Mouse (Mus musculus) skeletal muscle tissue, adult 2 months (tissue): ENCODE measurements around the gene Per3.
A peak's percentile ranks its signal among the peaks of the same experiment; 100 is the strongest.

Experiments used
- DNase-seq: peaks from one replicate; pipeline ENCODE4 v3.0.0-alpha.2; 2012; ENCODE audit warnings: low read depth, low spot score

The Per3 gene

DNA sequence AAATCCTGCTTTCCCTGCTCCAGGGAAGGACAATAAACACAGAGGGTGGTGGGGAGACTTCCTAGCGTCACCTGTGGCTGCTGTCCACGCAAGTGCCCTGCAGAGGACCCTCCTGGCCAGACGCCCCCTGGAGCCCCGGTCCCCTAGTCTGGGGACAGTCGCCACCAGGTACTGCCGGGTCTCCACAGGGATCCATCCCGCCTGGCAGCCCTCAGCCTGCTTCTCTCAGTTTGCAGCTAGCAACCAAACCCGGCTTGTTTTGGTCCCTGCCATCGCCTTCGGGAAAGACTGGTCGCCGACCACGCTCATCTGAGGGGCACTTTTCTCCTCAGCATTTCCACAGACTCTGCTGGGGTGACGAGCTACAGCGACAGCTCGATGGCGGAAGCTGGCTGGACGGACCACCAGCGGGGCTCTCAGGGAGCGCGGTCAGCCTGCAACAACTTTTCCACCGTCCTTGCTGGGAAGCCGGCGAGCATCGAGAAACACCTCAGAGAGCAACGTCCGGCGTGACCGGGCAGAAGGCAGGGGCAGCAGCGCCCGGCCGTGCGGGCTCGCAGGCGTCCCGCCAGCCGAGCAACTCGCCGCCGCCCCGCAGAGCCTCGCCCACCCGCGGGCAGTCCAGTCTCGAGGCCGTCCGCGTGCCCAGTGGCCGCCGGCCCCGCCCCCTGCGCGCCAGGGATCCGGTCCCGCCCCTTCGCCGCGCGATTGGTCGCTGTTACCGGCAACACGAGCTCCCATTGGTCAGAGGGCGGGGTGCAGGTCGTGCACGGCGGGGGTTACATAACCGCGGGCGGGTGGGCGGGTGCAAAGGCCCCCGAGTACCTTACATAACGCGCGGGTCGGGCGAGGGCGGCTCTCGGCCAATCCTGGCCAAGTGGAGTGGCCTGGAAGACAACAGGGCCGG, at the start of gene Per3:
Gene Per3 (minus strand): TSS at position 629 of the 907 bp plus-strand sequence.
- peak; percentile 99 for DNase-seq

DNA sequence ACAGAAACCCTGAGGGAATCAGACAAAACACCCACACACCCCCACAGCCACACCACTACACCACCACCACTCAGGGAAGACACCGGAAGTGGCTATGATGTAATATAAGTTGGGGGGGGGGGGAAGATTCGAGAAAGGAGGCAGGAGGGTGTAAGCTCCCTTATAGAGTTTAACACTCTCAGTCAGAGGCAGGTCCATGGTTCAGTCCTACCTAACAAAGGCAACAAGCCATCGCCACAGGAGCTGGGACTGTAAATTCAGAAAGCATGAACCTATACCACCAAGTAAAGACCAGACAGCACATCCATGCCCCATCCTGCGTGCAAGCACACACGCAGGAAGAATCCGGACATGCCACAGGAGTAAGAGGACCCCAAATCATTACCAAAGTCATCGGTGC, 44.8 kb upstream of the Per3 start, which contains the start of gene Gm13090:
Gene Gm13090 (plus strand): TSS at position 301 of the 400 bp plus-strand sequence.
- no peak for DNase-seq

DNA sequence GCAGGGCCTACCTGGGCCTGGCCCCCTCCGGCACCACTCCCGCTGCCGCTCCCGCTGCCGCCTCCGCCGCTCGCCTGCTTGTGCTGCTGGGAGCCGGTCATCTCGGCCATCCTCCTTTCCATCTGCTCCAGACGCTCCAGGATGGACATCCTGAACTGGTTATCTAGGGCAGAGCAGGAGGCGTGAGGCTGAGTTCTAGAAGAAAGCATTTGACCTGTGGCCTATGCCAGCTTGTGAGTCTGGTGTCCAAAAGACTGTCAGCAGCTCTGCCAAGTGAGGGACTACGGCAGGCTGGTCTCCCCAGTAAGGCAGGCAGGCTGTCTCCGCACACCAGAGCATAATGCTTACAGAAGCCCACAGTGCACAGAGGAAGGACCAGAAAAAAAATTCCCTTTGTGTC, 44.4 kb upstream of the Per3 start:
- peak; percentile 13 for DNase-seq

- DNase-seq: no peak
Measured at GRCm38 (mm10) chr4:151087358-151087757, 42.9 kb upstream of the Per3 start.

DNA sequence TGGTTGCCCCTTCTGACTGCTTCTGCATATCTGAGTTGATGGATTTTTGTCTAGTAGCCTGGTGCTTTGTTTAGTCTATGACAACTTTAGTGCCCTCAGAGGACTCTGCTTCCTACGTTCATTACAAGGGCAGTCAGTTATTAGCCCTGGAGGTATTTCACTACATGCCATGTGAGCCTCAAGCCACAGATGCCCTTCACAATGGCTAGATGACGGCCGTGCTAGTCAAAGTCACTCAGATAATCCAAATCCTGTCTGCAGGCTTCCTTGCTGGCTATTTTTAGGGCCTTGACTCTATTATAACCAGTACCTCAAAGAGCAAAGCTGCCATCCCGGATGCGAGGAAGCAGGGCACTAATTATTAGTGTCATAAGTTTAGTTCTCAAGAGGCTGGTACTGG, 38.6 kb upstream of the Per3 start:
- no peak for DNase-seq

GRCm38 (mm10) chr4:151081977-151082376, 37.5 kb upstream of the Per3 start:
- no peak for DNase-seq

DNA sequence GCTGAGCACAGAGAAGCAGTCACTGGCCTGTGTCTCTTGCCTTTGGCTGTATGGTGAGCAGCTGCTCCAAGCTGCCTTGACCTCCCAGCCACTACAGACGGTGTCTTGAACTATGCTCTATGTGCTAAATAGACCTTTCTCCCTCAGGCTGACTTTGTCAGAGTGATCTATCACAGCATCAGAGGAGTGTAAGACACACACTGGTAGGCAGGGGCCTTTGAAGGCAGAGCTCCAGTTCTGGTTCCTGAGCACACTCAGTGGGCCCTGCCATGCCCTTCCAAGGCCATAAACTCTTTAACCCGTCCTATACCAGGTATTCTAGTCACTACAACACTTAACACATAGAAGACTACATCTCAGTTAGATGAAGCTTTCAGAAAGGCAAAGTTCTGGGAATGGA, 36.9 kb upstream of the Per3 start:
- no peak for DNase-seq

- no peak for DNase-seq
Measured at GRCm38 (mm10) chr4:151074817-151075216, 30.4 kb upstream of the Per3 start.

- DNase-seq: peak; percentile 55
Measured at GRCm38 (mm10) chr4:151073108-151073744, 28.8 kb upstream of the Per3 start.

DNA sequence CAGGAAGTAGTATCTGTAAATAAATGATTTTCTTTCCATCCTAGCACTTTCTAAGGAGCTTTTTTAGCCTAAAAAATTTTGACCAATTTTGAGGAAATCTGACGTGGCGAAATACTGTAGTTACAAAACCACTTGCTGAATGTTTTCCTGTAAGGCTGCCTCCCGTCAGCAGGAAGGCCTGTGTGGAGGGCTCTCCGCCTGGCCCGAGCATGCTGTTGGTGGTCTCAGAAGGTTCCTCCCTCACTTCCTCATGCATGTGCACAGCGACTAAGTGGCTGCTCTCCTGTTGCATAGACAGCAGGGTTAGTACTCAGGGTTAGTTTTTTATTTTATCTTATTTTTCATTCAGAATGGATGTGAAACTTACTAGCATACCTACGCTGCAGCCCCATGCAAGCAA, 26.5 kb upstream of the Per3 start:
- DNase-seq: no peak

DNA sequence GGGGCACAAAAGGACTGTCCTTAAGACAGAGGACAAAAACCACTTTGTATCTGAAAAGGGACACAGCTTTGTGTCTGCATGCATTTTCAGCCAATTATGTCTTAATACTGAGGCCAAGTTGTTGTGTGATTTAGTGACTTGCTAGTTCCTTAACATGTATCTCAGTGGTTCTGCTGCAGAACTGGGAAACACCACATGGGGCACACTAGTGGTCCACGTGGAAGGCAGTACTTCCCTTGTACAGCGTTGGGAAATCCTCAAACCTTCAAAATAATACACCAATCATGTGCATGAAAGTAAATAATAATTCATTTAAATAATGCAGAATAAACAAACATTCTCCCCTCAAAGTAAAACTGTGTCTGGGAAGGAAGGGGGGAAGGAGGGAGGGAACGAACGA, 24.3 kb upstream of the Per3 start:
- no peak for DNase-seq

DNA sequence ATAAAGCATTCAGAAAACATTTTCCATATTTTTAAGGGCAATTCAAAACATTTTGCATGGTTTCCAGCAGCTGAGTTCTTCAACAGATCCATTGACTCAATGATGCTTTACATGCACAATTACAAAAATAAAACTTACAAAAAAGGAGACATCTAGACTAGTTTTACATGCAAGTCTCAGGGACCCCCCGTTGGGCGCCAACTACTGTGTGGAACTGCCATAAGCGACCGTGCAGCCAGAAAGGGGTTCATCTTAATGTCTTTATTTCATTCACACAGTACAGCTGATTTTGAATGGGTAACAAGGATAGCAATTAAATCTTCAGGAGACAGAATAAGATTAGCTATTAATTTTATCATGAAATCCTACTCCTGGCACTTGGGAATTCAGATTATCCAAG, 15.1 kb upstream of the Per3 start:
- no peak for DNase-seq

DNA sequence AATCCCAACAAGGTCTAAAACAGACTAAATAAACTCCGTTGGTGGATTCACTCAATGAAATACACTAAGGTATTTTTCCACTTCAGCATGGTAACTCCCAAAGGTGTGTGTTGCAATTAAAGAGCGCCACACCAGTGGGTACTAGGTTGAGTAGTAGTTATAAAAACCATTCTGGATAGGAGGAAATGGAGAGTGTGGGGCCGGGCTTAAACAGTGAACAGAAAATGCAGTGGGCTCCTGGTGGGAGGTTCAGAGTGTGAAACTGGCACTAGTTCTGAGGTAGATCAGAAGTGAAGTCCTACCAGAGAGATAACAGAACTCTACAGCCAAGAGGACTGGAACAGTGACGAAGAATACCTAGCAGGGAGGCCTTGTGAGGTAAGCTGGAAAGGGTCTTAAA, 14.2 kb upstream of the Per3 start:
- DNase-seq: no peak

DNA sequence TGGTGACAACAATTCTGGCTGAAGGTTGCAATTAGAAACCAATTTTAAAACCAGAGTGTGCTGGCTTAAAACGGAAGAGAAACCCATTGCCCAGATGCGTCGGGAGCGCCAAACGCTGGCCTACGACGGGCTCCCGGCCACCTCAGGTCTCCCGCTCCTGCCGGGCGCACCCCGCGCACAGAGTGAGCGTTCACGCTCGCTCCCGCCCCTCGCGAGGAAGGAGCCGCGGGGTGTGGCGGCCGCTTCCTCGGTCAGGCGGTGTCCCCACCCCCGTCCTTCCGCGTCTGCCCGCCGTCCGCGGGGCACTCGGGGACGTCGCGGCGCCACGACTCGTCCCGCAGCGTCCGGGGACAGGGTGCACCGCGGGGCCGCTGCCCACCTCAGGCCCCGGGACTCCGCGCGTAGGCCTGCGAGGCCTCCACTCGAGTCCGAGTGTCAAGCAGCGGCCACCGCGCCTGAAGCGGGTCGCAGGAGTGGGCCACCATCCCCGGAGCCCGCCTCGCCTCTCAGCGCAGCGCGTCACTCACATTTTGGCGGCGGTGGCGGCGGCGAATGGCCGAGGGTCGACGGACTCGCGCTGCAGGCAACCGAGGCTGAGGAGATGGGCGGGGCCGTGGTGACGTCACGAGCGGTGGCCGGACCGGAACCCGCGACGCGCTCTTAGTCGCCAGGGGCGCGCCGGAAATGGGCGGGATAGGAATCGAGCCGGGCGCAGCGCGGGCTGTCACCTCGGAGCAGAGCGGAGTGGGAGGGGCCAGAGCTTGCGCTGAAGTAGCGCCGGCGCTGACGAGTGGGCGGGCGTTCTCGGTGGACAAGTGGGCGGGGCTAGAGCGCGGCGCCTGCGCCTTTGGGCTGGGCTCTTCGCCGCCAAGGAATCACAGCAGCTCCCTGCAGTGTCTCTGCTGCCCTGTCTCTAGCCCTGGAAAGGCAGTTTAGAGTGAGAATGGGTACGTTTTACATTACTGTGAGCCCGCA, 13.2 kb upstream of the Per3 start, which contains the start of gene Vamp3:
Gene Vamp3 (minus strand): TSS at position 617 of the 975 bp plus-strand sequence.
- DNase-seq: peak; percentile 99

DNA sequence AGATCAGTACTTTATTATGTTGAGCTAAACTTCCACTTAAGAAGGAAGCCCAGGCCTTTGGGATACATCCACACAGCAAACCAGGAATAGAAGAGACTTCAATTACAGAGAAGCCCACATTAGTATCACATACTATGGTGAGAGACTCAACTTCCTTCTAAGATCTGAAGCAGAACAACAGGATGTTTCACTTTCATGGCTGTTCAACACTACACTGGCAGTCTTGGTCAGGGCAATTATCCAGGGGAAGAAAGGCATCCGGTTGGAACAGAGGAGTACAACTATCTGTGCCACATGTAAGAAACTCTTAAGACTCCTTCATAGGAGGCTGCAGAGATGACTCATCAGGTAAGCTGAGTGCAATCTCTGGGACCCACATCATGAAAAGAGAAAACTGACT, 6.7 kb upstream of the Per3 start:
- DNase-seq: no peak

- DNase-seq: no peak
Measured at GRCm38 (mm10) chr4:151046524-151046923, 2.1 kb upstream of the Per3 start.

GRCm38 (mm10) chr4:151044944-151045570, 592 bp upstream of the Per3 start:
- DNase-seq: peak; percentile 38

- DNase-seq: peak; percentile 65
Measured at GRCm38 (mm10) chr4:151043281-151043680, 1.2 kb downstream of the Per3 start.

DNA sequence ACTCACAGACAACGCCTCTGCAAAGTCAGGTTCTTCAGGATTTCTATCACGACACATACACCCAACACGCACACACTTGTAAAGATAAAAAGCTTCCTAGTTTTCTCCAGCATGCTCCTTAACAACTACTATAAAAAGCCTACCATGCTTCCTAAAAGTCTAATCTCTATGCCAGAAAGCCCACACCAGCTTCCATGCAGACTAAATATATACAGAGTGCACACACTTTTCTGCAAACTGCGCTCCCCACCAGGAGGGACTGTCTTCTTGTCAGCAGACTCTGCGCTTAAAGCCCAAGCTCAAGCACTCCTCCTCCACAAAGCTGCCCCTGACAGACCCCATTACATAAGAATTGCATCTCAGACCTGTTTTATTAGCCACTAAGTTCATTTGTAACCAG, 3.0 kb downstream of the Per3 start:
- no peak for DNase-seq

- DNase-seq: no peak
Measured at GRCm38 (mm10) chr4:151037800-151038199, 6.7 kb downstream of the Per3 start.

- no peak for DNase-seq
Measured at GRCm38 (mm10) chr4:151036521-151036920, 7.9 kb downstream of the Per3 start.
